Mouse (Mus musculus) hematopoietic multipotent progenitor cell, adult 10-12 weeks (in vitro differentiated cells): ENCODE results near the gene Gm11238. TPM values are rescaled to one million over a fixed set of nuclear protein-coding genes. Genes with fewer than 3 reads are reported as not detected.

Experiments
- polyA plus RNA-seq: library from polyadenylated mRNA; stranded (reverse); fragments of >175 nt; gene quantifications from 2 replicates; pipeline ENCODE4 v1.2.3, GENCODE M21; 2012; ENCODE audit warnings: low replicate concordance

Gene Gm11238
- polyA plus RNA-seq, result not detected in 2 replicates

GRCm38 (mm10) chr4:73607581-73607980 lies at the start of gene Gm11238:
TSS of gene Gm11238 (plus strand) at chr4:73607881.

GRCm38 (mm10) chr4:73622684-73623083 lies 15.0 kb downstream of the Gm11238 start, which contains the start of gene Gm11237:
TSS of gene Gm11237 (plus strand) at chr4:73622984.

GRCm38 (mm10) chr4:73637821-73638220 lies 30.1 kb downstream of the Gm11238 start, which contains the start of gene Gm11236:
TSS of gene Gm11236 (plus strand) at chr4:73638121.

GRCm38 (mm10) chr4:73668054-73668453 lies 60.4 kb downstream of the Gm11238 start, which contains the start of gene Gm11239:
TSS of gene Gm11239 (plus strand) at chr4:73668354.

GRCm38 (mm10) chr4:73683216-73683615 lies 75.5 kb downstream of the Gm11238 start, which contains the start of gene Gm428:
TSS of gene Gm428 (plus strand) at chr4:73683516.

Other genes starting within 250 kb of the Gm11238 start
- not detected in 2 replicates for gene Gm11487, start 202.8 kb upstream of the Gm11238 start, polyA plus RNA-seq
- not detected in 2 replicates for gene Gm11237, start 15.1 kb downstream of the Gm11238 start, polyA plus RNA-seq
- gene Gm11236, start 30.2 kb downstream of the Gm11238 start, polyA plus RNA-seq, result not detected in 2 replicates
- gene Gm11239, start 60.5 kb downstream of the Gm11238 start, polyA plus RNA-seq, result not detected in 2 replicates
- gene Gm428, start 75.6 kb downstream of the Gm11238 start, polyA plus RNA-seq, result not detected in 2 replicates
- gene Rasef, start 183.1 kb downstream of the Gm11238 start, polyA plus RNA-seq, result not detected in 2 replicates